Mouse (Mus musculus) midbrain, embryonic 11.5 days (tissue): Measurements from ENCODE around the gene Klhl29. TPM values are rescaled to one million over a fixed set of nuclear protein-coding genes. Genes with fewer than 3 reads are reported as not detected.

Experiments used
- ATAC-seq: fragments of 200-750 bp; cut with Nextera tagmentation; 2 replicates; pipeline ENCODE4 v1.8.0; 2017; ENCODE audit warnings: moderate TSS enrichment, moderate library complexity; ENCODE audit not compliant: low FRiP score
- DNase-seq: peaks from one replicate; pipeline ENCODE4 v3.0.0; 2015; ENCODE audit warnings: low spot score; ENCODE audit errors: missing footprints
- H3K27ac ChIP-seq: fragments of 300-500 bp; sonication (generic); 2 replicates; pipeline ENCODE4 v1.5.1; 2014; ENCODE audit warnings: low read depth, low read length
- H3K27me3 ChIP-seq: fragments of 300-500 bp; sonication (generic); 2 replicates; pipeline ENCODE4 v1.6.1; 2014; ENCODE audit warnings: mild to moderate bottlenecking, low read length, moderate library complexity, mixed read lengths; ENCODE audit not compliant: control insufficient read depth, insufficient read depth
- H3K36me3 ChIP-seq: fragments of 300-500 bp; sonication (generic); 2 replicates; pipeline ENCODE4 v1.6.1; 2014; ENCODE audit warnings: mild to moderate bottlenecking, low read length, moderate library complexity, mixed read lengths; ENCODE audit not compliant: control insufficient read depth, insufficient read depth
- H3K4me1 ChIP-seq: fragments of 300-500 bp; sonication (generic); 2 replicates; pipeline ENCODE4 v1.6.1; 2014; ENCODE audit warnings: low read length; ENCODE audit not compliant: control insufficient read depth, insufficient read depth
- H3K4me2 ChIP-seq: fragments of 300-500 bp; sonication (generic); 2 replicates; pipeline ENCODE4 v1.6.1; 2014; ENCODE audit warnings: mild to moderate bottlenecking, moderate library complexity
- H3K4me3 ChIP-seq: fragments of 300-500 bp; sonication (generic); 2 replicates; pipeline ENCODE4 v1.5.1; 2014; ENCODE audit warnings: low read depth, low read length
- H3K9ac ChIP-seq: fragments of 300-500 bp; sonication (generic); 2 replicates; pipeline ENCODE4 v1.6.1; 2014; ENCODE audit warnings: low read length
- H3K9me3 ChIP-seq: fragments of 300-500 bp; sonication (generic); 2 replicates; pipeline ENCODE4 v1.6.1; 2016; ENCODE audit warnings: low read length; ENCODE audit not compliant: control insufficient read depth
- WGBS: fragments of 180-500 bp; shearing (Covaris S2); extraction: QIAGEN DNeasy Blood & Tissue Kit; methylation state at CpG from one replicate; pipeline ENCODE4 v1.1.7; 2014; 5-methylcytosine and 5-hydroxymethylcytosine counted together
- polyA plus RNA-seq: library from polyadenylated mRNA; unstranded; fragments of >200 nt; fragmentation: Nextera tagmentation; extraction: Ambion mirVana; gene quantifications from 2 replicates; pipeline ENCODE4 v1.2.1, GENCODE M21; 2014

Gene Klhl29
- polyA plus RNA-seq, 1 experiment from 2014 or later, result 2.0 TPM

DNA sequence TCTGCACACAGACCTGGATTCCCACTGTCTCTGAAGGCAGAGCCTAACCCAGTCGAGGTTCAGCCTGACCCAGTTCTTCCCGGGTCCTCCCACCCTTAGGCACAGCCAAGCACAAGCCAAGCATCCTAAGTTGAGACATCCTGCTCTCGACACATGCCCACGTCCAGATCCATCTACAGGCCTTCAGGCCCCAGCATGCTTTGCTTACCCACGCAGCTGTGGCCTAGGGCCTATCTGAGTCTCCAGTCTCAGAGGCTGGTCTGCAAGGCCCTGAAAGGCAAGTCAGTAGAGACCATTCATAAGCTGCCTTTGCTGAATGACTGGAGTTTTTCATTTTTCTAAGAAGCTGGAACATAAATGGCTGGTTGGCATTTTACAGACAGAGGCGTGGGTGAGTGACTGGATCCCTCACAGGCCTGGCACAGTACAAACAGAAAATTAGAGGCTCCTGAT, 35.3 kb downstream of the Klhl29 start:
- ATAC-seq (no peak), DNase-seq (no peak)
- no peak overlapping the region for H3K27ac ChIP-seq
- no peak overlapping the region for H3K9ac ChIP-seq
- 82% methylated on average over 6 of the region's 6 CpGs for WGBS
- H3K36me3 ChIP-seq, result no peaks in the 10 kb centered on the region
- peaks cover 11% of the 10 kb centered on the region for H3K4me1 ChIP-seq
- H3K27me3 ChIP-seq, result no peaks in the 10 kb centered on the region
- no peak overlapping the region for H3K4me2 ChIP-seq
- H3K9me3 ChIP-seq, result no peaks in the 10 kb centered on the region
- H3K4me3 ChIP-seq, result no peak overlapping the region

GRCm38 (mm10) chr12:5336927-5337712, 38.4 kb downstream of the Klhl29 start:
- Histone ChIP-seq H3K4me1 (peaks cover 13% of the 10 kb centered on the region), H3K4me3 (no peak overlapping the region), H3K27ac (no peak overlapping the region), H3K4me2 (no peak overlapping the region), H3K36me3 (no peaks in the 10 kb centered on the region), H3K9me3 (no peaks in the 10 kb centered on the region), H3K9ac (no peak overlapping the region), H3K27me3 (no peaks in the 10 kb centered on the region)
- peak; percentile 91 for DNase-seq
- WGBS, result 10% methylated on average over 8 of the region's 8 CpGs
- peak; percentile 83 for ATAC-seq

GRCm38 (mm10) chr12:5336331-5336730, 39.2 kb downstream of the Klhl29 start:
- 86% methylated on average over 6 of the region's 6 CpGs for WGBS
- Histone ChIP-seq H3K27ac (no peak overlapping the region), H3K9me3 (no peaks in the 10 kb centered on the region), H3K36me3 (no peaks in the 10 kb centered on the region), H3K9ac (no peak overlapping the region), H3K27me3 (no peaks in the 10 kb centered on the region), H3K4me1 (peaks cover 13% of the 10 kb centered on the region), H3K4me3 (no peak overlapping the region), H3K4me2 (no peak overlapping the region)
- ATAC-seq, result no peak
- DNase-seq, result no peak

DNA sequence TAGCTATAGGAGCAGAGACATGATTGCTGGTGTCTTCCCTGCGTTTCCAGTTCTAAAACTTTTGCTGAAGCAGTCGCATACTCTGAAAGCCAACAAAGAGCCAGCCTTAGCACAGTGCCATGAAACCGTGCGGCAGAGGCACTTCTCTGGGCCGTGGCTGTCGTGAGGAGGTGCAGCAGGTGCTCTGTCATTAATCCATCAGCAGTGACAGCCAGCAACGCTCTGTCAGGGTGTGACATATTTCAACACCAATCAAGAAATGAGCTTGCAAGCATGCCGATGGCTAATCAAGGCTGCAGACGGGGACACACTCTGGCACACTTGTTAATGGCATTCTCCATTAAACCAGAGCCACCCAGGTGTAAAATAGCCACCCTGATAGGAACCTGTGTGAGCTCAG, 40.5 kb downstream of the Klhl29 start:
- no peak overlapping the region for H3K4me3 ChIP-seq
- H3K36me3 ChIP-seq, result no peaks in the 10 kb centered on the region
- H3K4me2 ChIP-seq, result no peak overlapping the region
- ATAC-seq (no peak), DNase-seq (no peak)
- H3K9me3 ChIP-seq, result no peaks in the 10 kb centered on the region
- H3K9ac ChIP-seq, result no peak overlapping the region
- 84% methylated on average over 9 of the region's 9 CpGs for WGBS
- peaks cover 13% of the 10 kb centered on the region for H3K4me1 ChIP-seq
- no peaks in the 10 kb centered on the region for H3K27me3 ChIP-seq
- H3K27ac ChIP-seq, result no peak overlapping the region

- Histone ChIP-seq H3K9me3 (no peaks in the 10 kb centered on the region), H3K27ac (no peak overlapping the region), H3K9ac (no peak overlapping the region), H3K4me3 (no peak overlapping the region), H3K36me3 (no peaks in the 10 kb centered on the region), H3K4me2 (no peak overlapping the region), H3K4me1 (peaks cover 13% of the 10 kb centered on the region), H3K27me3 (no peaks in the 10 kb centered on the region)
- DNase-seq, result no peak
- ATAC-seq, result no peak
- 88% methylated on average over 2 of the region's 2 CpGs for WGBS
These were observed 41.3 kb downstream of the Klhl29 start for GRCm38 (mm10) chr12:5334175-5334574.

DNA sequence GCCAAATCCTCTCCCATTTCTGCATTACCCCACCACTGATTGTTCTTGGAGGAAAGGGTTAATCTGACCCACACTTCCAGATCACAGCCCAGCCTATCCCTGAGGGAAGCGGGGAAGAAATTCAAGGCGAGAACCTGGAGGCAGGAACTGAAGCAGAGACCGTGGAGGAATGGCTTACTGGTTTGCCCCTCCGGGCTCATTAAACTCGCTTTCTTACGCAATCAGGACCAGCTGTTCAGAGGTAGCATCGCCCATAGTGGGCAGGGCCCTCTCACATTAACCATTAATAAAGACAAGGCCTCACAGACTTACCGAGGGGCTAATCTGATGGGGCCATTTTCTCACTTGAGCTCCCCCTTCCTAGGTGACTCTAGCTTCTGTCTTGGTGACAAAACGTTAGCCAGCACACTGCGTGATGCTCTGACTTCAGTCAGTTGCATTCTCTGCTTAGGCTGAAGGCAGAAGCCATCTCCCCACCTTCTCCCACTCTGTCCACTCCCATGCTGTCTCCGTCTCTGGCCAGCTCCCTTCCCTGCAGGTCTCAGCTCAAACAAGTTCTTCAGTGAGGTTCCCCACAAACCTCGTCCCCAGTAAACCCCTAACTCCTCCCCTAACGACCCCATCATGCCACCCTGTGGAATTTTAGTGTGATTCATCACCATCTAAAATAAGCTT, 43.5 kb downstream of the Klhl29 start:
- no peak overlapping the region for H3K4me2 ChIP-seq
- no peak overlapping the region for H3K9ac ChIP-seq
- no peaks in the 10 kb centered on the region for H3K36me3 ChIP-seq
- WGBS, result 78% methylated on average over 13 of the region's 13 CpGs
- no peak overlapping the region; the same call in 1 of the 2 replicates for H3K27ac ChIP-seq
- peak; percentile 17; the same call in 1 of the 2 replicates for ATAC-seq
- no peaks in the 10 kb centered on the region for H3K9me3 ChIP-seq
- H3K27me3 ChIP-seq, result no peaks in the 10 kb centered on the region
- no peak overlapping the region for H3K4me3 ChIP-seq
- DNase-seq, result no peak
- H3K4me1 ChIP-seq, result peaks cover 7% of the 10 kb centered on the region

- no peak overlapping the region for H3K9ac ChIP-seq
- no peak overlapping the region for H3K27ac ChIP-seq
- peaks cover 3% of the 10 kb centered on the region; the same call in 1 of the 2 replicates for H3K4me1 ChIP-seq
- DNase-seq (no peak), ATAC-seq (no peak)
- no peak overlapping the region for H3K4me2 ChIP-seq
- H3K36me3 ChIP-seq, result no peaks in the 10 kb centered on the region
- WGBS, result 79% methylated on average over 6 of the region's 6 CpGs
- no peak overlapping the region for H3K4me3 ChIP-seq
- H3K9me3 ChIP-seq, result no peaks in the 10 kb centered on the region
- H3K27me3 ChIP-seq, result no peaks in the 10 kb centered on the region
These were observed 44.9 kb downstream of the Klhl29 start for GRCm38 (mm10) chr12:5330496-5331070.

GRCm38 (mm10) chr12:5322444-5323087, 52.9 kb downstream of the Klhl29 start:
- DNase-seq (peak; percentile 61), ATAC-seq (no peak)
- no peaks in the 10 kb centered on the region for H3K9me3 ChIP-seq
- H3K4me3 ChIP-seq, result no peak overlapping the region
- WGBS, result 90% methylated on average over 9 of the region's 9 CpGs
- H3K4me1 ChIP-seq, result peaks cover 2% of the 10 kb centered on the region; the same call in 1 of the 2 replicates
- no peak overlapping the region for H3K4me2 ChIP-seq
- H3K9ac ChIP-seq, result no peak overlapping the region
- H3K27ac ChIP-seq, result no peak overlapping the region
- H3K36me3 ChIP-seq, result no peaks in the 10 kb centered on the region
- no peaks in the 10 kb centered on the region for H3K27me3 ChIP-seq
